Mouse (Mus musculus): Measurements from ENCODE around the gene Megf8. TPM values are rescaled to one million over a fixed set of nuclear protein-coding genes. Genes with fewer than 3 reads are reported as not detected.

Megf8 gene
- polyA plus RNA-seq, 1 experiment from 2014 or later, result 14.7 TPM

- no peak for DNase-seq (ENCODE audit: low spot score)
- Histone ChIP-seq H3K36me3 (ENCODE audit: control insufficient read depth, insufficient read depth, low read length) (peaks cover 54% of the 10 kb centered on the region), H3K27ac (ENCODE audit: low read depth, low read length) (no peak overlapping the region), H3K9me3 (ENCODE audit: control insufficient read depth, low read length) (no peaks in the 10 kb centered on the region), H3K27me3 (ENCODE audit: control insufficient read depth, insufficient read depth, low read length) (no peaks in the 10 kb centered on the region), H3K4me1 (ENCODE audit: control insufficient read depth, insufficient read depth, low read length) (no peaks in the 10 kb centered on the region), H3K4me3 (ENCODE audit: low read depth, low read length) (no peak overlapping the region), H3K4me2 (ENCODE audit: low read depth) (no peak overlapping the region), H3K9ac (ENCODE audit: low read length) (no peak overlapping the region)
- 82% methylated on average over 2 of the region's 2 CpGs for WGBS
- ATAC-seq (ENCODE audit: insufficient read depth, low FRiP score, low TSS enrichment), result no peak
Measured at GRCm38 (mm10) chr7:25290911-25291310, 26.1 kb upstream of the Megf8 start.

GRCm38 (mm10) chr7:25292107-25292506, 24.9 kb upstream of the Megf8 start:
- H3K4me3 ChIP-seq (ENCODE audit: low read depth, low read length), result no peak overlapping the region
- H3K36me3 ChIP-seq (ENCODE audit: control insufficient read depth, insufficient read depth, low read length), result peaks cover 53% of the 10 kb centered on the region
- no peaks in the 10 kb centered on the region for H3K4me1 ChIP-seq (ENCODE audit: control insufficient read depth, insufficient read depth, low read length)
- no peaks in the 10 kb centered on the region for H3K9me3 ChIP-seq (ENCODE audit: control insufficient read depth, low read length)
- ATAC-seq (ENCODE audit: insufficient read depth, low FRiP score, low TSS enrichment) (no peak), DNase-seq (ENCODE audit: low spot score) (no peak)
- no peak overlapping the region for H3K4me2 ChIP-seq (ENCODE audit: low read depth)
- H3K27me3 ChIP-seq (ENCODE audit: control insufficient read depth, insufficient read depth, low read length), result no peaks in the 10 kb centered on the region
- H3K27ac ChIP-seq (ENCODE audit: low read depth, low read length), result no peak overlapping the region
- H3K9ac ChIP-seq (ENCODE audit: low read length), result no peak overlapping the region
- 76% methylated on average over 7 of the region's 7 CpGs for WGBS

GRCm38 (mm10) chr7:25293191-25293739, 23.7 kb upstream of the Megf8 start:
- no peak overlapping the region for H3K27ac ChIP-seq (ENCODE audit: low read depth, low read length)
- no peak overlapping the region for H3K4me3 ChIP-seq (ENCODE audit: low read depth, low read length)
- H3K9ac ChIP-seq (ENCODE audit: low read length), result no peak overlapping the region
- no peak for ATAC-seq (ENCODE audit: insufficient read depth, low FRiP score, low TSS enrichment)
- H3K36me3 ChIP-seq (ENCODE audit: control insufficient read depth, insufficient read depth, low read length), result peaks cover 44% of the 10 kb centered on the region
- H3K9me3 ChIP-seq (ENCODE audit: control insufficient read depth, low read length), result no peaks in the 10 kb centered on the region
- H3K4me1 ChIP-seq (ENCODE audit: control insufficient read depth, insufficient read depth, low read length), result peaks cover 3% of the 10 kb centered on the region; the same call in 1 of the 2 replicates
- H3K4me2 ChIP-seq (ENCODE audit: low read depth), result no peak overlapping the region
- no peak for DNase-seq (ENCODE audit: low spot score)
- 85% methylated on average over 10 of the region's 10 CpGs for WGBS
- no peaks in the 10 kb centered on the region for H3K27me3 ChIP-seq (ENCODE audit: control insufficient read depth, insufficient read depth, low read length)

GRCm38 (mm10) chr7:25294495-25294894, 22.5 kb upstream of the Megf8 start:
- H3K27me3 ChIP-seq (ENCODE audit: control insufficient read depth, insufficient read depth, low read length), result no peaks in the 10 kb centered on the region
- DNase-seq (ENCODE audit: low spot score) (no peak), ATAC-seq (ENCODE audit: insufficient read depth, low FRiP score, low TSS enrichment) (no peak)
- no peak overlapping the region for H3K9ac ChIP-seq (ENCODE audit: low read length)
- H3K27ac ChIP-seq (ENCODE audit: low read depth, low read length), result no peak overlapping the region
- H3K4me3 ChIP-seq (ENCODE audit: low read depth, low read length), result no peak overlapping the region
- 92% methylated on average over 4 of the region's 4 CpGs for WGBS
- peaks cover 4% of the 10 kb centered on the region; the same call in 1 of the 2 replicates for H3K4me1 ChIP-seq (ENCODE audit: control insufficient read depth, insufficient read depth, low read length)
- H3K36me3 ChIP-seq (ENCODE audit: control insufficient read depth, insufficient read depth, low read length), result peaks cover 31% of the 10 kb centered on the region
- H3K4me2 ChIP-seq (ENCODE audit: low read depth), result no peak overlapping the region
- no peaks in the 10 kb centered on the region for H3K9me3 ChIP-seq (ENCODE audit: control insufficient read depth, low read length)

- Histone ChIP-seq H3K4me3 (ENCODE audit: low read depth, low read length) (no peak overlapping the region), H3K27ac (ENCODE audit: low read depth, low read length) (no peak overlapping the region), H3K9me3 (ENCODE audit: control insufficient read depth, low read length) (no peaks in the 10 kb centered on the region), H3K4me1 (ENCODE audit: control insufficient read depth, insufficient read depth, low read length) (peaks cover 4% of the 10 kb centered on the region; the same call in 1 of the 2 replicates), H3K9ac (ENCODE audit: low read length) (no peak overlapping the region), H3K36me3 (ENCODE audit: control insufficient read depth, insufficient read depth, low read length) (peaks cover 26% of the 10 kb centered on the region), H3K4me2 (ENCODE audit: low read depth) (no peak overlapping the region), H3K27me3 (ENCODE audit: control insufficient read depth, insufficient read depth, low read length) (no peaks in the 10 kb centered on the region)
- DNase-seq (ENCODE audit: low spot score) (no peak), ATAC-seq (ENCODE audit: insufficient read depth, low FRiP score, low TSS enrichment) (no peak)
- WGBS, result 91% methylated on average over 12 of the region's 12 CpGs
Measured at GRCm38 (mm10) chr7:25294960-25295722, 21.8 kb upstream of the Megf8 start.

GRCm38 (mm10) chr7:25296945-25297453, 20.0 kb upstream of the Megf8 start:
- Histone ChIP-seq H3K4me3 (ENCODE audit: low read depth, low read length) (peak overlapping the region; percentile 73), H3K9me3 (ENCODE audit: control insufficient read depth, low read length) (no peaks in the 10 kb centered on the region), H3K36me3 (ENCODE audit: control insufficient read depth, insufficient read depth, low read length) (peaks cover 14% of the 10 kb centered on the region), H3K27ac (ENCODE audit: low read depth, low read length) (peak overlapping the region; percentile 91), H3K9ac (ENCODE audit: low read length) (peak overlapping the region; percentile 85), H3K4me1 (ENCODE audit: control insufficient read depth, insufficient read depth, low read length) (peaks cover 4% of the 10 kb centered on the region; the same call in 1 of the 2 replicates), H3K4me2 (ENCODE audit: low read depth) (peak overlapping the region; percentile 64), H3K27me3 (ENCODE audit: control insufficient read depth, insufficient read depth, low read length) (no peaks in the 10 kb centered on the region)
- no peak for ATAC-seq (ENCODE audit: insufficient read depth, low FRiP score, low TSS enrichment)
- WGBS, result under 1% methylated on average over 21 of the region's 21 CpGs
- peak; percentile 56 for DNase-seq (ENCODE audit: low spot score)

- peak within 1 kb of the TSS; percentile 64 for H3K4me2 ChIP-seq (ENCODE audit: low read depth)
- ATAC-seq (ENCODE audit: insufficient read depth, low FRiP score, low TSS enrichment), result peak; percentile 90
- H3K9ac ChIP-seq (ENCODE audit: low read length), result peak within 1 kb of the TSS; percentile 85
- H3K27ac ChIP-seq (ENCODE audit: low read depth, low read length), result peak within 1 kb of the TSS; percentile 91
- H3K4me1 ChIP-seq (ENCODE audit: control insufficient read depth, insufficient read depth, low read length), result peaks cover 4% of the 10 kb centered on the region; the same call in 1 of the 2 replicates
- peaks cover 9% of the 10 kb centered on the region for H3K36me3 ChIP-seq (ENCODE audit: control insufficient read depth, insufficient read depth, low read length)
- no peaks in the 10 kb centered on the region for H3K27me3 ChIP-seq (ENCODE audit: control insufficient read depth, insufficient read depth, low read length)
- peak; percentile 93 for DNase-seq (ENCODE audit: low spot score)
- H3K4me3 ChIP-seq (ENCODE audit: low read depth, low read length), result peak within 1 kb of the TSS; percentile 73
- no peaks in the 10 kb centered on the region for H3K9me3 ChIP-seq (ENCODE audit: control insufficient read depth, low read length)
- WGBS, result under 1% methylated on average over 52 of the region's 52 CpGs
Measured at GRCm38 (mm10) chr7:25297454-25298325, 19.3 kb upstream of the Megf8 start, which contains the start of gene Pafah1b3. Gene Pafah1b3, minus strand, starts transcription at chr7:25297986.

GRCm38 (mm10) chr7:25301063-25301462, 15.9 kb upstream of the Megf8 start, which contains the start of gene Prr19:
Gene Prr19, plus strand, starts transcription at chr7:25301411.
- Histone ChIP-seq H3K4me3 (ENCODE audit: low read depth, low read length) (no peak within 1 kb of the TSS), H3K4me2 (ENCODE audit: low read depth) (no peak within 1 kb of the TSS), H3K27me3 (ENCODE audit: control insufficient read depth, insufficient read depth, low read length) (no peaks in the 10 kb centered on the region), H3K9ac (ENCODE audit: low read length) (no peak within 1 kb of the TSS), H3K4me1 (ENCODE audit: control insufficient read depth, insufficient read depth, low read length) (peaks cover 7% of the 10 kb centered on the region), H3K36me3 (ENCODE audit: control insufficient read depth, insufficient read depth, low read length) (no peaks in the 10 kb centered on the region), H3K9me3 (ENCODE audit: control insufficient read depth, low read length) (no peaks in the 10 kb centered on the region), H3K27ac (ENCODE audit: low read depth, low read length) (no peak within 1 kb of the TSS)
- DNase-seq (ENCODE audit: low spot score), result peak; percentile 68
- WGBS, result 54% methylated on average over 19 of the region's 19 CpGs
- no peak; the same call in 1 of the 2 replicates for ATAC-seq (ENCODE audit: insufficient read depth, low FRiP score, low TSS enrichment)
